Mouse (Mus musculus) left cerebral cortex, adult 11 months (tissue): ENCODE measurements at regions not wholly inside any gene's neighbourhood (a gene's known extent, or its start where the extent isn't known, plus 50 kb on each side); places are given as distances from the start of the nearest gene placed in this dataset.

Source experiments
- DNase-seq: peaks from one replicate; pipeline ENCODE4 v3.0.0; 2022; ENCODE audit warnings: low spot score

DNA sequence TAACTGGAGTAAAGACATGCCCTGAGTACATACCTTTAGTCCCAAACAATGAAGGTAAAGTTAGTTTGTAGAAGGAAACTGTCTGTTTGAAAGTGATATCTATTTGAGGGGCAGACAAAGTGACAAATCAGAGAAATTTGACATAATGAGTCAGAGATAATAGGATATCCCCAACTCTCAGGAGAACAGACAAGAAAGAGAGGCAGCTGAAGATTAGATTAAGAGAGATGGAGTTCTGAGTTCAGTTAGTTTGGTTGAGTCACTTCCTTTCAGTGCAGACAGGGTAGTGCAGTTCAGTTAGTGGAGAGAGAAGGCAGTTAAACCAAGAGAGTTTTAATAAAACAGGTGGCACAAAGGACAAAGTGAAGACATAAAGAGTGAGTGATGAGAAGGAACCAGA lies 477.4 kb upstream of the Diaph2 start:
- DNase-seq = no peak

DNA sequence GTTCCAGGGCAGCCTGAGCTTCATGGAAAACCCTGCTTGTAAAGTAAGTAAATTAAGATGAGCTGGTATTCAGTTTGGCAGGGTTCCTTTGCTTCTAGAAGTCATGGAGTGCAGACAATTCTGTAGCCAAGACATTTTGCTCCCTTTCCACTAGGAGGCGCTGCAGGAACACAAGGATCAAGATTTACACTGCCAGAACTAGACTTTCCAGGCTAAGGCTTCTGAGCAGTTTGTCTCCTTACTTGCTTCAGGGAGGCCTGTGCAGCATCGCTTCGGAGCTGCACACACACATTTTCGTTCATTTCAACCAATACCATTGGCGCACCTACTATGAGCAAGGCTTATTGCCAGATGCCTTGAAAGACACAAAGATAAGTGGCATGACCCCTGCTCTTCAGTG lies 445.6 kb upstream of the Diaph2 start:
- peak; percentile 17 for DNase-seq

DNA sequence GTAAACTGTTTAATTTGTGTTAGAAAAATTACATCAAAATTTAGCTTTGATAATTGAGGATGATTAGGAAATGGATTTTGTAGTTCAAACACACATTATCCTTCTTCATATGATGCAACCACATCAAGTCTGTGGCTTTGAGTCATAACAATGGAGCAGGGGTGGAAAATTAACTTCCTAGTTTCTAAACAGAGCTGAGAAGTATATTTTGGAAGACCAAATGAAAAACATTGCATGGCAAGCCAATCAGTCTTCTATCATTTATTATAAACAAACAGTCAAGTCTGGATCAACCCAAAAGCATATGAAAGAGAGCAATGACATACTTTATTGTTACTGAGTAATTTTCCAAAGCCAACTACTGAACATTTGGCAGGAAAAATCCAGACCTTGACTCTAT lies 440.2 kb upstream of the Diaph2 start:
- no peak for DNase-seq

DNA sequence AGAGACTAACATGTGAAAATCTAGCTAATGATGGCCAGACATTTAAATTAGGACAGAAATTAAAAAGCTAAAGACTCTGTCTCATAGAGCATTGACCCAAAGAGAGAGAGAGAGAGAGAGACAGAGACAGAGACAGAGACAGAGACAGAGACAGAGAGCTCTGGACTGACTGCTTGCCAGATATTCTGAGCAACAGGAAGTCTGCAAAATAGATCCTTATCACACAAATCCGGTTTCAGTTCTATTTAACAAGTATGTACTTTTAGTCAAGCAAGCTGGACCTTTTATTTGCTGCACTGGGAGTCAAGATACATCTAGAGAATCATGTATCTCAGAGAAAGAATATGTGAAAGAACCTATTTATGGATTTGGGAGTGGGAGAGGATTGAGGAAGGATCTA lies 420.1 kb upstream of the Diaph2 start:
- no peak for DNase-seq

DNA sequence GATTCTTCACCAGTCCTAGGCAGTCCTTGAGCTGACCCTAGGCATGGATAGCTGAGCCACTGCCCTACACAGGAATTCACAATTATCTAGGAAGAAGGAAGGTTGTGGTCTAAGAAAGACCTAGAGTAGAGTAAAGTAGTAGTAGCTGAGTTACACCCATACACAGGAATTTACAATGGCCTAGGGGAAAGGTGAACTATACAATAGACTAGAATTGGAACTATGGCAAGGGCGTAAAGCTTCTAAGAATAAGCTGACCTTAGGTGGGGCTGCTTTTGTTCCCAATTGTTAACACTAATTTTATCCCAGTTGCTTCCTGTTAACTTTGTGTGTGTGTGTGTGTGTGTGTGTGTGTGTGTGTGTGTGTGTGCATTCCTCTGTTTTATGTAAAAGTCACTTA lies 416.7 kb upstream of the Diaph2 start:
- DNase-seq = no peak
